Mouse (Mus musculus) granulocyte monocyte progenitor cell, adult 5-6 weeks (primary cell): ENCODE measurements around the gene Gcgr. TPM values are rescaled to one million over a fixed set of nuclear protein-coding genes. Genes with fewer than 3 reads are reported as not detected.

Experiments used
- ATAC-seq: replicated peaks from 2 replicates; pipeline ENCODE4 v1.8.0; 2016; ENCODE audit warnings: mild to moderate bottlenecking, moderate TSS enrichment, inconsistent platforms; ENCODE audit not compliant: poor library complexity, severe bottlenecking
- total RNA-seq, 2 experiments: library from RNA; stranded (forward) in 1 of 2; stranded (reverse) in 1 of 2; fragments of 200-712, 200-1000 nt in 1 of 2; fragments of >200 nt in 1 of 2; fragmentation: Nextera tagmentation in 1 of 2; gene quantifications; 2 replicates each; pipeline ENCODE4 v1.2.3; 2014 to 2017

Gene Gcgr
- total RNA-seq (2014; fragmentation: Nextera tagmentation) (not detected in 2 replicates), total RNA-seq (2017) (not detected in 2 replicates)

GRCm38 (mm10) chr11:120530085-120530964 lies at the start of gene Gcgr:
Gene Gcgr, plus strand, starts transcription at chr11:120530699.
- ATAC-seq: peak; percentile 20

- no peak for ATAC-seq
These were observed 47.0 kb upstream of the Gcgr start for GRCm38 (mm10) chr11:120483448-120483934.

GRCm38 (mm10) chr11:120484265-120484981 lies 46.1 kb upstream of the Gcgr start, which contains the start of gene Mrpl12:
Gene Mrpl12, plus strand, starts transcription at chr11:120484613.
- peak; percentile 85 for ATAC-seq

GRCm38 (mm10) chr11:120485251-120485650 lies 45.2 kb upstream of the Gcgr start:
- no peak for ATAC-seq

- no peak for ATAC-seq
These were observed 42.0 kb upstream of the Gcgr start for GRCm38 (mm10) chr11:120488516-120488915.

- ATAC-seq: peak; percentile 39
These were observed 41.3 kb upstream of the Gcgr start for GRCm38 (mm10) chr11:120489054-120489761.

- ATAC-seq: no peak
These were observed 40.0 kb upstream of the Gcgr start for GRCm38 (mm10) chr11:120490291-120491046.

GRCm38 (mm10) chr11:120491317-120492023 lies 39.0 kb upstream of the Gcgr start, which contains the start of gene Slc25a10:
Gene Slc25a10, plus strand, starts transcription at chr11:120491840.
- peak; percentile 71 for ATAC-seq

- peak; percentile 58 for ATAC-seq
These were observed 38.2 kb upstream of the Gcgr start for GRCm38 (mm10) chr11:120492024-120492877.

- no peak for ATAC-seq
These were observed 37.7 kb upstream of the Gcgr start for GRCm38 (mm10) chr11:120492878-120493203.

- no peak for ATAC-seq
These were observed 37.1 kb upstream of the Gcgr start for GRCm38 (mm10) chr11:120493351-120493750.

GRCm38 (mm10) chr11:120493911-120494310 lies 36.6 kb upstream of the Gcgr start:
- ATAC-seq: no peak

GRCm38 (mm10) chr11:120497436-120497835 lies 33.1 kb upstream of the Gcgr start:
- ATAC-seq: no peak

- no peak for ATAC-seq
These were observed 32.3 kb upstream of the Gcgr start for GRCm38 (mm10) chr11:120498226-120498625.

GRCm38 (mm10) chr11:120498891-120499290 lies 31.6 kb upstream of the Gcgr start:
- ATAC-seq: no peak

- no peak for ATAC-seq
These were observed 30.6 kb upstream of the Gcgr start for GRCm38 (mm10) chr11:120499894-120500293.

GRCm38 (mm10) chr11:120500357-120500756 lies 30.1 kb upstream of the Gcgr start:
- no peak for ATAC-seq

GRCm38 (mm10) chr11:120501018-120501417 lies 29.5 kb upstream of the Gcgr start:
- ATAC-seq: no peak
